Mouse (Mus musculus): ENCODE data around the gene Fgf5.

Fgf5 gene

DNA sequence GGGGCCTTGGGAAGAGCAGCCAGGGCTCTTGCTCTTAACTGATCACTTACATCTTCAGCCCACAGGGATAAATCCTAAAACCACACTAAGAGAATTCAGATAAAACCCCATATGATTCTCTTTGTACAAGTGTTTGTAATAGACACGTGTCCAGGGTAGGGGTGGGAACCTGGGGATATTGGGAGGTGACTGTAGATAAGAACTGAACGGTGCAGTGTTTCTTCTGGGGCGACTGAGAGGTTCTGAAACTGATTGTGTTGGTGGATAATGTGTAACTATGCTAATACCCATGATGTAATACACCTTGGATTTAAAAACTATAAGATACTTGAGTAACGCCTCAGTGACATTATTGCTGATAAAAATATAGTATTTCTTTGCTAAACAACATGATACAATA is 51.7 kb downstream of the Fgf5 start:
- no peak for DNase-seq (ENCODE audit: low read depth, low spot score)

DNA sequence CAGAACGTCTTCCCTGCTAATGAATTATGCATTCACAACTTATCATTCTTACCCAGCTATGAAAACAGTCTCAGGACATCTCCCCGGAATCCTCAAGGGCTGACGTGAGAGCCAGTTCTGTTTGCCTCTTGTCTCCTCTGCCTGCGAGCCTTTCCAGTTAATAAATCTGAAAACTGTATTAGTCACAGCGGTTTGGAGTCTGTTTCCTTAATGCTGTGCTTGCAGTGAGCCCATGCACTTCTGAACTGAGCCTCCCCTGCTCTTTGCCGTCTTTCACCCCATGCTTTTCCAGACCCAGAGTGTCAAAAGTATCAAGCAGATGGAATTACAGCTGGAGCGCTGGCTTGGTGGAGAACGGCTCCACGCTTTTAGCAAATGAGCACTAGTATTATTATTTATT is 52.5 kb downstream of the Fgf5 start:
- DNase-seq (ENCODE audit: low read depth, low spot score), result no peak

- DNase-seq (ENCODE audit: low read depth, low spot score), result no peak
Measured at GRCm38 (mm10) chr5:98326625-98327024, 72.6 kb downstream of the Fgf5 start.

Data from embryo, embryonic 11.5 days (tissue).